Mouse (Mus musculus): ENCODE results near the gene Bbs9.

DNA sequence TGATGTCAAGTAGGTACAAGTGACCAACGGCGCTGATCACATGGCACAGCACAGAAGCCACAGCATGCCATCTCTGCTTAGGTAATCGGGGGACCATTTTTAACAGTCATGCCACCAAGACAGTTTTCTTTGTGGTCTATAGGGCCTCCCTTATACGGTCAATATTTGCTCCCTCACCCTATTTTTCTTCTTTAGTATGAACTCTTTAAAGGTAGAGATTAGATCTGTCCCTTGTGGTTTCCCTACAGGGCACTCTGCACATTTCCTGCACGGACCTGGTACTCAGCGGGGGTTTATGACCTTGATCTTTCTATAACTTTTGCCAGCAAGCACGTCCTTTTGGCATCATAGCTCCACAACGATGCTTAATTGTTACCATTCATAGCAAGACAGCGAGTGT lies 316.2 kb downstream of the Bbs9 start:
- TF ChIP-seq FLI1 (IDR thresholded peaks at IDR 0.05; ENCODE audit: low read length) (no peak), GATA1 (IDR thresholded peaks at IDR 0.05; ENCODE audit: borderline replicate concordance, low read length) (no peak)
